Mouse (Mus musculus) layer of hippocampus, adult 9-11 months (tissue): Measurements from ENCODE around the gene Jakmip3.

ENCODE experiments used
- DNase-seq: peaks from one replicate; pipeline ENCODE4 v3.0.0; 2022

Gene Jakmip3

DNA sequence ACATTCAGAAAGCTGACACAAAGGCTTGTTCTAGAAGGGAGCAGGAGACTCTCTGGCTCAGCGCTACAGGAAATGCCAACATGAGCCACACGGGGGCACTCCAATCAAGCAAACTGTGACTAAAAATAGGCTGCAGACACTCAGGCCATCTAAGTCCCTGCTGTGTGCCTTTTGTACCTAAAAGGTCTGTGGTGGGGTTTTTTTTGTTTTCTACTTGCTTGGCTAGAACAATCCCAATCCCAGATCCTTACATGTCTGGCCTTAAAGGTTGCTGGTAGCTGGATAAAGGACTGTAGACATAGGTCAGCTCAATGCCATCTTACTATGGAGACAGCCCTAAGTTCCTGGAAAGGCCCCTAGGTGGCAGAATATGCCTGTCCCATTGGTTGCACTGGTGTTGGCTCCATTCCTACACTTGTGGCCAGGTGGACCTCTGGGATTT is 127.7 kb downstream of the Jakmip3 start:
- DNase-seq: peak; percentile 63

DNA sequence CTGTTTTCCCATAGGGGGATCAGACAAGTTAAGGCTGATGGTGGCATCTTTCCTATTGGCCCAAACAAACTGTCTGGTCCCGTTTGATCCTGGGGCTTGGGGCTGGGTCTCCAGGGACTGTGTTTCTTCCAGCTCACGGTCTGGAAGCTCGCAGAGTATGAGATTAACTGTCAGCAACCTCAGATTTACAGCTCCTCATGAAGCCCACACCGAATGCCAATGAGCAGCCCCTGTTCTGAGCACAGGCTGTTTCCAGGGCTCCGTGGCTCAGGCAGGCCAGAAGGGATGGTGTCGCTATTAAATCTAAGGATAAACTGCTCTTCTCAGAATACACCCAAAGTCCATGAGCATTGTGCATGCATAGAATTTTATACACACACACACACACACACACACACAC is 133.7 kb downstream of the Jakmip3 start:
- no peak for DNase-seq

DNA sequence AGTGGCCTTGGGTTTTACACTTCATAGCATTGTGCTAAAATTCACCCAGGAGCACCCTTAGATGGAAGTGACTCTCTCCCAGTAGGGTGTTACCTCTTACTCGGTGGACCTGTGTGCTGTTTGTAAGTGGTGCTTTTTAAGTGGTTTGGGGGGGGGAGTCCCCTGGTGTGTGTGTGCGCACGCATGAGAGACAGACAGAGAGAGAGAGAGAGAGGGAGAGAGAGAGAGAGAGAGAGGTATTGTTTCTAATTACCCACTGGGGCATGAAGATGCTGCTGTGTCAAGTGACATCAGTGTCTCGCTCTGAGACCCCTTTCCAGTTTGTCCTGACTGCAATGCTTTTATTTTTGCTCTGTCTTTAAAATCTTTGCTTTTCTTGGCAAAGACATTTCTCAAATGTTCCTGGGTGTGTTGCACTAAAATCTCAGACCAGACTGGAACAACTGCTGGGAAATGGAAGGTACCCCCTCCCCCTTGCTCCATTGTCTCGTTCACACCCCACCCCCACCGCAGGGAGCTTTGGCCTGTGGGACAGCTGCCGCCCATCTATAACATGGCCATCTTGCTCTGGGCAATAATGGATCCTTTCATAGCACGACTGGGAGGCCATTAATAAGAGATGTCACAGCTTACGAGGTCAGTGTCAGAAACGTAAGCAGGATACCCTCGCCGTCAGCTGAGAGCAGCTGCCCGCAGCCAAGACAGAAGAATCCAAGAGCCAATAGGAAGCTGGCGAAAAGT is 134.7 kb downstream of the Jakmip3 start:
- DNase-seq: no peak

DNA sequence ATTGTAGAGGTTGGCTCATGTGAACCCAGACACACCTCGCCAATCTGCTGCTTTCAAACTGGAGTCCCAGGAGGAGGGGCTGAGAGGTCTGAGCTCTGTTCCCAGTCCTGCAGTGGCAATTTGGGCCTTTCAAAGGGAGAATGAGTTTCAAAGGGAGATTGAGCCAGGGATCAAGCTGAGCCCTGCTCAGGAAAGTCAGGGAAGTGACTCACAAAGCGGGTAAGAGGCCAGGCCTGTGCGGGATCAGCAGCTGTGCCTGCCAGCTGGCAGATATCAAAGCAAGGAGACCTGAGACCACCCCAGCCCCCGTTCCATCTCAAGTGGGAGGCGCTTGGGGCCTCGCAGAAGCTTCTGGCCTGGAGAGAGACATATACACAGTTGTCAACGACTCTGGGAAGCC is 136.8 kb downstream of the Jakmip3 start:
- DNase-seq: no peak

DNA sequence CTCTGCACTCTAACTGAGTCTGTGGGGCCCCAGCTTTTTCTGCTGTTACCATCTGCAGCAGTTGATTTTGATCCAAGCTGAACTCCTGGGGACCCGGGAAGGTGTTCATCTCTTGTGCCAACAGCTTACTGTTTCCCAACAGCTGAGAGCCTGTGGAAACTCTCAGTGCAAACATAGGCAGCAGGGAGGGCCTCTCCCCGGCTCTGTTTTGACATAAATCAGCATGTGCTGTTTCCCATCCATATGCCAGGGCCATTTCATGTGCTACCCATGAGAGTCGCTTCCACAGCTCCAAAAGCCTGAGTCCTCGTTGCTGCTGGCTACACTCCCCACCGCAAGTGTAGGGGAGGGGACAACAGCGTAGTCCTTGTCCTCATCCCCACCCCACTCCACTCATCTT is 137.7 kb downstream of the Jakmip3 start:
- no peak for DNase-seq

DNA sequence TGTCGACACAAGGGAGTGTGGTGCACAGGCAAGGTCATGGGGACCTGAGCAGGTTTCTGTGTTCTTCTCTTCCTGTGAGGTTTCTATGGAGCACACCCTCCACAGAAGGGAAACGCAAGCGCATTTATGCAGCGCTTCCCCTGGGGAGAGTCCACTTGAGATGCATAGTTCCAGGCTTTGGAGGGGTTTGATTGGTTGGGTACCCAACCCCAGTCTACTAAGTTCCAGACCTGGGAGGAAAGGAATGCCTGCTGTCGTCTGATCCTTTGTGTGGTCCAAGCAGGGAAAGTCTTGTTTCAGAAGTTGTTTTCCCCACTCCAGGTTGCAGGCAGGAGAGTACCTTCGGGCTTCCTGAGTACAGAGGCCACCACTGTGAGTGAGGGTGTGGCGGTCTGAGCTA is 138.6 kb downstream of the Jakmip3 start:
- DNase-seq: no peak

DNA sequence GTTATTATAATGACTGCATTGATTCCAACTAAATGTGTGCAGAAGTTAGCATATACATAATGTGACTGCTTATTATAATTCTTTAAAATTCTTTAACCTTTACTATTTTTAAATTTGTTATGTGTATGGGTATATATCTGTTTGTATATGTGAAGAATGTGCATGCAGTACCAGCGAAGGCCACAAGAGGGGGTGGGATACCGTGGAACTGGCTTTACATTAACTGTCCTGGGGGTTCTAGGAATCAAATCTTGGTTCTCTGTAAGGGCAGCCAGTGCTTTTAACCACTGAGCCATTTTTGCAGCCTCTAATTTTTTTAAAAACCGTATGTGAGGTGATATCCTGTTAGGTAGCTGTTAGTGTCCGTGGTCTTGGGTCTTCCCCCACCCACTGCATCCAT is 140.2 kb downstream of the Jakmip3 start:
- no peak for DNase-seq

DNA sequence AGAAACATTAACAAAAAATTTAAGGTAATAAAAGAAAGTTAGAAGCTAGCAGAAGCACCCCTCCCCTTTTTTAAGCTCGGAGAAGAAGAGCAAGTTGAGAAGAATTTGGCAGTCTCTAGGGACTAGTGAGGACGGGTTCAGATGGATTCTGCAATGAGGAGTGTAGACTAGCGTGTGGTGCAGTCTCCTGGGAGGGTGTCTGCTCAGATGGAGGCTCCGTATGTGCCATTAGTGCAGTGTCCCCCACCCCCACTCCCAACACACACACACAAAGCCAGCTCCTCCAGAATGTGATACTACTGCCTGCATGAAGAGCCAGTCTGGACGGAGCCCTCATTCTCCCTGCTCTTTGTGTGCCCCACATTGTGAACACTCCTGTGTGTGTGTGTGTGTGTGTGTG is 140.6 kb downstream of the Jakmip3 start:
- DNase-seq: no peak

DNA sequence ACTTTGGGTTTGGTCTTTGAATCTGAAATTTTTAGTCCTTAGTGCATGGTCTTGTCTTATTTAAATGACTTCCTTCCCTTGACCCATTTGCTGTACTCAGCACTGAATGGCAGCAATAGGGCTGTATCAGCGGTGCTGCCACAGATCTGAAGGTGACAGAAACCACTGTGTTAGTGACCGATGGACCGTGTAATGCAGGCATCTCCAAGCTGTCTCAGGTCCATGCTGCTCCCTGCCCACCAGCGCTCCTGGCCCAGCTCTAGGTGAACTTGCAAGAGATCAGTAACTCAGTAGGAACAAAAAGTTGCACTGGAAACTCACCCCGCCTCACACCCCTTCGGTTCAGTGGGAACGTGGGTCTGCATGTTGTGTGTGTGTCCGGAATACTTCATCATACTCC is 141.8 kb downstream of the Jakmip3 start:
- no peak for DNase-seq

DNA sequence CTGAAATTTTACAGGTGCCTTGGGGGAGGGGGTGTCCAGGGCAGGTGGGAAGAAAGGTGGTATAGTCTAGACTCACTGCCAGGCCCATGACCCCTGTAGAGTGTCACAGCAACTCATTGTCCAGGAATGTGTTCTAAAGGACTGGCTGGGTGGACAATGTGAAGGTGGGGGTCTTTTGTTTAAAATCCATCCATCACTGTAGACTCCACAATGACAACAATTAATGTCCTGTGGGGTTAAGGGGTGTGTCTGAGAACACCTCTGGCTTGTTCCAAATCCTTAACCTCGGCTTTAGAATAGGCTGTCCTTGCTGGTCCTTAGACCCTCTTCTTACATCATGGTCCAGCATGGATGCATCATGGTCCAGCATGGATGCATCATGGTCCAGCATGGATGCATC is 143.8 kb downstream of the Jakmip3 start:
- no peak for DNase-seq

DNA sequence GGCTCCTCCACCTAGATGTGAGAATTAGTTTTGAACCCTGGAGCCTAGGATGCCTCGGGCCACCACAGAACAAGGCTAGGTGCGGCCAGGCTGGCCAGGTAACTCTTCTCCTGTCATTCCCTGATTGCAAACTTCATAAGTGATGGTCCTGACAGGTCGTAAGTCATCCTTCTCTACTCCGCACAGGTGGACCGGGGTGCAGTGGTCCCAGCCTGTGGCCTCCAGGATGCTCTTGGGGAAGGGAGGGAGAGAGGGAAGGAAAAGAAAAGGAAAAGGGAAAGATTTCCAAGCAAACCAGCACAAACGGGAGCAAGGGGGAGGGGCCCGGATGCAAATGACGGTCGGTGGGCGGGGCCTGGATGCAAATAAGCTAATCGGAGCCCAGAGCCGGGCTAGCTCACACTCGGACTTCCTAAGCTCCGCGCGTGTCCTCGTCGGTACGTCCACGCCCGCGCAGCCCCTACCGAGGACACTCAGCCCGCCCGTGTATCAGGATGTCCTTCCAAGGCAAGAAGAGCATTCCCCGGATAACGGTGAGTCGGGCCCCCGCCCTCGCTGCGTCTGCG is 145.2 kb downstream of the Jakmip3 start, which contains the start of gene Dpysl4:
TSS of gene Dpysl4 (plus strand) at position 373 of the 566 bp plus-strand sequence.
- peak; percentile 90 for DNase-seq

DNA sequence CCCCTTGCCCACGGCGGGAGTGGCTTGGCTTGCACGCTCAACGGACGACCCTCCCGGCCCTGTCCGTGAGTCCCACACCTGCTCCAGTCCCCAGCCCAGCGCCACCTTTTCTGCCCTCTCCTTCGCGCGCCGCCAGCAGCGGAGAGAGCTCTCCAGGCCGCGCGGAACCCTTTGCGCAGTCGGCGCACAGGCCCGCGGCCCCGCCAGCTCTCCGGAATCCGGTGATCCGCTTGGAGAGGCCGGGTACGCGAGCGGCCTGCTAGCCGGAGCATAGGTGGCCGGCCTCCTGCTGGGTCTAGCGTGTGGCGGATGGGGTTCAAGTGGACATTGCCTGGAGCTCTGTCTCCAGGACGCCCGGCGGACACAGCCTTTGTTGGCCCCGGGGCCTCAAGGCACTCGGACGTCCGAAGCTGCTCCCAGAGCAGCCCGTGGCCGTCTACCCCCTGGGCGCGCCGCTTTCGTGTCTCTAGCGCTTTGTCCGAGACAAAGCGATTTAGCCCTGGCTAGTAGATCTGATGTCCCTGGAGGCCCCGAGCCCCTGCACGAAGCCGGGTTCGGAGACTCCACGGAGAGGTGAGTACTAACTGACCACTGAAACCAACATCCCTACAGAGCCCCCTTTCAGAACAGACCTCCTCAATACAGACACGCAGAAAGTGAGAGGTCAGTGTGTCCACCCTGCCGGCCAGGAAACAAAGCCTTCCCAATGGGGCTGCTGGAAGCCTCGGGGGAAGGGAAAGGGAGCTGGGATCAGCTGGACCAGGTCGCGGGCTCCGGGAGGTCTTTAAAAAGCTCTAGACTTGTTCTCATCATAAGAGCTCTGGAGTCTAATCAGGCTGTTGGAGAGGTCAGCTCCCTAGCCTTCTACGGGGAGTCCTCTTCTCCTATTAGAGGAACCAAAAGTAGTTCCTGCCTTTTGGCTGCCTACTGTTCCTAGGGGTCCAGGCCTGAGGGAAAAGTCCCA is 145.9 kb downstream of the Jakmip3 start:
- DNase-seq: no peak

DNA sequence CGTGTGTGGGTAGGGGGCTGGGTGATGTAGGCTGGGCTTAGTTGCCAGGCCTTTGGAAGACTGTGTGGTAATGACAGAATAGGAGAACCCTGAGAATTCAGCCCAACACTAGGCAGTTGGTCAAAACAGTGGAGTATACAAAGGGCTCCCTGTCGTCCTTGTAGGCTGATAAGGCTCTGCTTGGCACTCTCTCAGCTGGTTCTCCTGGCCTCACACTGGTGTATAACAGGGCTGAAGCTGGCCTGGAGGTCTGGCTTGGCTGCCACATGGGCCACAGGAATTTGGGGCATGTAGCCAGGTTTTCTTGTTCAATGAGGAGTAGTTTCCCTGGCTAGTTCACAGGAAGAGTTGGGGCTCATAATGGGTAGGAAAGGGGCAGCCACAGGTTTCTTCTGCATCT is 147.3 kb downstream of the Jakmip3 start:
- peak; percentile 58 for DNase-seq

DNA sequence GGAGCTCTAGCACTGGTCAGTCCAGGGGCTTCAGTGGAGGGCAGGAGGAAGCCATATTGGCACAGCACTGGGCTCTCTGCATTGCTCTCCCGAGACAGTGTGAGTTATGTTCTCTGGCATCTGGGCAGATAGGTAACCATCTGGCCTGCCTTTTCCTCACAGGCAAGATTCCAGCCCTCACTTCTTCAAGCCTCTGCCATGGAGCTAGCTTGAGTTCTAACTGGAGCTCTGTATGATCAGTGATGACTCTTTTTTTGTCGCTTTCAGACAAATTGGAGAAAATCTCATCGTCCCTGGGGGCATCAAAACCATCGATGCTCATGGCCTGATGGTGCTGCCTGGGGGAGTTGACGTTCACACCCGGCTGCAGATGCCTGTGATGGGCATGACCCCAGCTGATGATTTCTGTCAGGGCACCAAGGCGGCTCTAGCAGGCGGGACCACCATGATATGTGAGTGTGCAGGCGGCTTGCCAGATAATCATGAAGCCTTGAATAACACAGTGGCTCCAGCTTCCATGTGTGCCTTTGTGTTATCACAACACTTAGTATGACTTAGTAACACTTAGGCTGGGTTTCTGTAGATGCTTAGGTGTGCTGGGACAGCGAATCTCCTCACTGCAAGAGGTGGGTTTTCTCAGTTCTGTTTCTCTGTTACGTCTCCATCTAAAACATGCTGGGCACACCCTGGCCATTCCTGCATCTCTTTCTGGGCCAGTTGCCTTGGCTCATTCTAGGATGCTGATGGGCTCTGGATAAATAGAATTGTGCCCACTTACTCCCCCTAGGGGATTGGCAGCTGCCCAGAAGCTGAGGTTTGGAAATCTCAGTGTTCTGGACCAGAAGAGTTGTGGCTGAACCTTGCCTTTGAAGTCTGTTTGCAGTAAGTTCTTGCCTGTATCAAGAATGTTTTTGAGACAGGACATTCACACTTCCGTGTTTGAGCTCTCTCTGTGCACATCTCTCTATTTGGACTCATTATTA is 149.7 kb downstream of the Jakmip3 start:
- peak; percentile 58 for DNase-seq

DNA sequence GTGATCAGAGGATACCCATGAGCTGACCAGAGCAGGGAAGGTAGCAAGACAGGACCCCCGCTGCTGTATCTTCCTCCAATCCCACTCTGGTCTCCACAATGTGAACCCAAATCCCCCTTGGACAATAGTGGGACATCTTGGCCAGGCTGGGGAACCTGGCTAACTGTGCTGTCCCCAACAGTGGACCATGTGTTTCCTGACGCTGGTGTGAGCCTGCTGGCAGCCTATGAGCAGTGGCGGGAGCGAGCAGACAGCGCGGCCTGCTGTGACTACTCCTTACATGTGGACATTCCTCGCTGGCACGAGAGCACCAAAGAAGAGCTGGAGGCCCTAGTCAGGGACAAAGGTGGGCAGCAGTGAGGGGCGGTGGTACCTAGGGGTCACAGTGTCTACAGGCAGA is 151.2 kb downstream of the Jakmip3 start:
- DNase-seq: no peak

DNA sequence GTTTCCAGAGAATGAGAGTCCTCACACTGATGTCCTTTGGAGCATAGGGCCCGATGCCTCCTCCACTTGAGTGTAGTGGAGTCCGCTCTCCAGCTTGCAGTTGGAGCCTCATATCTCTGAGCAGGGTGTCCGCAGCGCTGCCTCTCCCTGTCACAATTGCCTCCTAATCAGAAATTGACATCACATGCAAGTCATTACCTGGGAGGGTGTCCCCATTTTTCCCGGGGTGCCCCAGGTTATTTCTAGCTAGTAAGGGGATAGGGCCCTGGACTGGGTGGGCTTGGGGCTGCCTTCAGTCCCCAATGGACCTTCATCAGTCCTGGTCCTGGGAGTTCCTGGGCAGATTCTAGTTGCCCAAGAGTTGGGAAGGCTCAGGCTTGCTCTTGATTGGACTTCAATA is 152.1 kb downstream of the Jakmip3 start:
- no peak for DNase-seq

DNA sequence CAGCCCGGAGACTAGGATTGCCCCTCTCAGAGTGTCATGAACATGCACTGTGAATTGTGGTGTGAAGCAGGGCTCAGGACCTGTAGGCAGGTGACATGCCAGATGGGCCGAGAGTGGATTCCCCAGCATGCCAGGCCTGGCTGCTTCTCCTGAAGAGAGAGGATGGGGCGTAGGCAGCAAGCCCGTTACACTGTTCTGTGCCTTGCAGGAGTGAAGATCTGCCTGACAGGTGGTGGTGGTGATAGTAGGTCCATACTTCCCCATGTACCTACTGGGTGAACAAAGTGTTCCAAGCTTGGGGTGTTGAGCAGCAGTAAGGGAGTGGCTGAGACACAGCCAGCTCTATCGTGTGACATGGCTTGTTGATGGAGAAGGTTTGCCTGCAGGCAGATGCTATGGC is 152.6 kb downstream of the Jakmip3 start:
- peak; percentile 78 for DNase-seq

DNA sequence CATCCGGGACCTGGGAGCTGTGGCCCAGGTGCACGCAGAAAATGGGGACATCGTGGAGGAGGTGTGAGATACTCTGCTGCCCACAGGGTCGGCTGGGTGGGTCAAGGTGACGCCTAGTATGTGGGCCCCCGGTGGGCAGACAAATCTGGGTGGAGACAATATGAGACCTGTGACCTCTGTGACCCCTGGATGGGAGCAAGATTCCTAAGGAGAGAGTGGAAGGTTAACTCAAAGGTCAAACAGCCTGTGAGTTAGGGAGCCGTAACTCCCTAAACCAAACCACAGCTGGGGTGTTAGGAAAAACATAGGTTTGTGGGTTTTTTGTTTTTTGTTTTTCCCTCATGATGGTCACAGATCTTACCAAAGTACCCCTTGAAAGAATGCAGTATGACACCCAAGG is 153.3 kb downstream of the Jakmip3 start:
- DNase-seq: no peak

DNA sequence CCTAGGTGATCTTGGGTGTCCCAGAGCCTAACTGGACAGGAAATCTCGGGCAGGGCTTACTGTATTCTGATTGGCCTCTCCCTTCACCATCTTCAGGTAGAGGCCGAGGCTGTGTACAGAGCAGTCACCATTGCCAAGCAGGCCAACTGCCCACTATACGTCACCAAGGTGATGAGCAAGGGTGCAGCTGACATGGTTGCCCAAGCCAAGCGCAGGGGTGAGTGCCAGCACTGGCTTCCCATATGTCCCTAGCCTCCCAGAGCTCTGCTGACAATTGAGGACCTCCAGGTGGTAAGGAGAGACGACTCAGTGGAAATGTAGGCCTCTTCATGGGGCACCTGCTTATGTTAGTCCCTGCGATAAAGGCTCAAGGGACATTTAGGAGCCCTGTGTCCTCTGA is 154.2 kb downstream of the Jakmip3 start:
- no peak for DNase-seq

DNA sequence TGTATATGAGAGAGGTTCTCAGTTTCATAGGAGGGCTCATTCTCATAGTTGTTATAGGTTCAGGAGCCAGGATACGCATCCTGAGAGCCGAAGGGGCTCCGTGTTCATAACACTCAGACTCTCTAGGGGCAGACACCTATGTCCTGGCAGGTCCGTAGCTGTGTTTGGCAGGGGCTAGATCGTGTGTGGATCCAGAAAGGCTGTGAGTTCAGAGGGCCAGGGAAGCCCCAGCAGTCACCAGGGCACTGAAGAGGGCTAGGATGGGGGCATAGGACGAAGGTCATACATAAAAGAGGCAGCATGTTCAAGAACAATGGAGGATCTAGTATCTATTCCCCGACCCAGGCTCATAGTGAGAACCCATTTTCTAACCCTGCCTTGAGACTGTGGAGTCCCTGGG is 154.8 kb downstream of the Jakmip3 start:
- DNase-seq: no peak

DNA sequence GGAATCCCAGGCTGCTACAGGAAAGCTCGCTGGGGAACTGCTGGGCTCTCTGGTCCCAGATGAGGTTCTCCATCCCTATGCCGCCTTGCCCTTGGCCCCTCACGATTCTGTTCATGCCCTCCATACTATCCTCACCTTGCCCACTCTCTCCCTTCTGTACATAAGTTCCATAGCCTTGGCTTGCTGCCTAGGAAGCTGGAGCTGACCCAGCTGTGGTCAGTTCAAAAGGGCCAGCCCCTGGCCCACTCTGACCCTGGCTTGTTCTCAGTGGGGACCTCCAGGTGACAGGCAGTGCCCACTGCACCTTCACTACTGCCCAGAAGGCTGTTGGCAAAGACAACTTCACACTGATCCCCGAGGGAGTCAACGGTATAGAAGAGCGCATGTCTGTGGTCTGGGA is 155.9 kb downstream of the Jakmip3 start:
- DNase-seq: no peak

DNA sequence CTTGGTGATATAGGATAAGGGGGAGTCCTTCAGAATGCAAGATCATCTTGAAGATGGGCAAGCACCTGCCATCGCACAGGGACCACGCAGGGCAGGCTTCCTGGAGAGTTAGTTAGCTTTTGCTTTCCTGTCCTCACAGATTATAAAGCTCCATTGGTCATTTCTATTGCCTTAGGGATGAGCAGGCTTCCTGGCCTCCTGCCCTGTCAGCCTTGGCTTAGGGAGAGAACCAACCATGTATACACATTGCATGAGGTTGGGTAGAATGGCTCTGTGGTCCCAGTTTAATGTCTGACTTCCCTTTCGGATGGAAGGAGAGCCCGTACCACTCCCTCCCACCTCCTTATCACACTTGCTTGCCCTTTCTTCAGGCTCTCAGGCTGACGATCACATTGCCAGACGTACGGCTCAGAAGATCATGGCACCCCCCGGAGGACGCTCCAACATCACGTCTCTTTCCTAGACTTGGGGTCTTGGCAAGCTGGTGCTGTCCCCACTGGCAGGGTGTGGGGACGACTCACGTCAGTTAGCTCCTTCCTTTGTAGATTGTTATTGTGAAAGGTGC is 160.1 kb downstream of the Jakmip3 start:
- no peak for DNase-seq
